Mouse (Mus musculus) fat pad, adult 2 months (tissue): Measurements from ENCODE around the gene Zmym4.

Experiments used
- DNase-seq: peaks from one replicate; pipeline ENCODE4 v3.0.0-alpha.2; 2011; ENCODE audit warnings: low read depth, low spot score; ENCODE audit errors: extremely low read depth

Zmym4 gene

GRCm38 (mm10) chr4:126943421-126943820 is 24.5 kb downstream of the Zmym4 start:
- no peak for DNase-seq

- no peak for DNase-seq
These were observed 25.1 kb downstream of the Zmym4 start for GRCm38 (mm10) chr4:126942846-126943245.

- DNase-seq: no peak
These were observed 40.2 kb downstream of the Zmym4 start for GRCm38 (mm10) chr4:126927701-126928100.

- no peak for DNase-seq
These were observed 78.1 kb downstream of the Zmym4 start for GRCm38 (mm10) chr4:126889879-126890278.

GRCm38 (mm10) chr4:126885953-126886352 is 82.0 kb downstream of the Zmym4 start:
- no peak for DNase-seq

- no peak for DNase-seq
These were observed 84.3 kb downstream of the Zmym4 start for GRCm38 (mm10) chr4:126883602-126884001.

GRCm38 (mm10) chr4:126879560-126880275 is 88.2 kb downstream of the Zmym4 start:
- no peak for DNase-seq

- DNase-seq: no peak
These were observed 95.2 kb downstream of the Zmym4 start for GRCm38 (mm10) chr4:126872717-126873116.

- DNase-seq: no peak
These were observed 99.2 kb downstream of the Zmym4 start for GRCm38 (mm10) chr4:126868699-126869098.

GRCm38 (mm10) chr4:126861514-126862266 is 106.2 kb downstream of the Zmym4 start:
- DNase-seq: no peak

- no peak for DNase-seq
These were observed 107.5 kb downstream of the Zmym4 start for GRCm38 (mm10) chr4:126860268-126860986.

- DNase-seq: no peak
These were observed 115.0 kb downstream of the Zmym4 start for GRCm38 (mm10) chr4:126852971-126853370.

GRCm38 (mm10) chr4:126850778-126851080 is 117.2 kb downstream of the Zmym4 start:
- no peak for DNase-seq

GRCm38 (mm10) chr4:126850019-126850777 is 117.7 kb downstream of the Zmym4 start:
- no peak for DNase-seq

GRCm38 (mm10) chr4:126846971-126847370 is 121.0 kb downstream of the Zmym4 start:
- DNase-seq: no peak

- DNase-seq: no peak
These were observed 122.3 kb downstream of the Zmym4 start for GRCm38 (mm10) chr4:126845664-126846063.

GRCm38 (mm10) chr4:126842911-126843310 is 125.0 kb downstream of the Zmym4 start:
- no peak for DNase-seq

GRCm38 (mm10) chr4:126840996-126841560 is 126.9 kb downstream of the Zmym4 start:
- DNase-seq: no peak

- DNase-seq: no peak
These were observed 128.1 kb downstream of the Zmym4 start for GRCm38 (mm10) chr4:126839873-126840272.

- DNase-seq: no peak
These were observed 129.1 kb downstream of the Zmym4 start for GRCm38 (mm10) chr4:126838799-126839198.

GRCm38 (mm10) chr4:126831122-126831521 is 136.8 kb downstream of the Zmym4 start:
- no peak for DNase-seq
